In genomic region chr11:65366677-65367370, GRCm38 (mm10) we compare ENCODE assay signal across 9 mouse cellular contexts.
A peak's percentile ranks its signal among the peaks of the same experiment; 100 is the strongest.
DNase-seq lines count a peak whose midpoint lies in the region; ATAC-seq lines count a peak whose summit lies in the region.
"Had no signal": no experiment of that assay in that cellular context is flagged by ENCODE, and none has a peak within 500 bp of the region (broad histone marks: within the 10 kb centered on the region; RNA-seq: fewer than 3 reads in every experiment).

No protein-coding gene starts in this region.

- peak; percentile 68 for DNase-seq in NIH3T3 (ENCODE audit: low read depth)
- peak; percentile 10 for DNase-seq in adrenal gland, postnatal 25 days
- DNase-seq in heart, postnatal 4 days: peak; percentile 57
- DNase-seq in left cerebral cortex, adult 8-10 months (ENCODE audit: low spot score in 2 of 2): no peak
- no peak for DNase-seq in embryo, embryonic 11 days
- DNase-seq in spleen, adult 18-20 months: no peak
- DNase-seq: cerebellum, adult 2 months had no signal

- peak; percentile 53 for ATAC-seq in lung, embryonic 16.5 days (ENCODE audit: low read depth)

- peaks cover 14% of the 10 kb centered on the region for H3K4me1 ChIP-seq in lung, embryonic 16.5 days (replicated peaks; ENCODE audit: control insufficient read depth, insufficient read depth, low read length)

- no peak overlapping the region for H3K9ac ChIP-seq in lung, embryonic 16.5 days (ENCODE audit: low read length)

- no peaks in the 10 kb centered on the region for H3K36me3 ChIP-seq in lung, embryonic 16.5 days (ENCODE audit: control insufficient read depth, insufficient read depth, low read length)

- no peaks in the 10 kb centered on the region for H3K9me3 ChIP-seq in lung, embryonic 16.5 days (ENCODE audit: control insufficient read depth, low read length)

- WGBS in lung, embryonic 16.5 days: 43% methylated on average over 8 of the region's 8 CpGs

- no peaks in the 10 kb centered on the region for H3K27me3 ChIP-seq in lung, embryonic 16.5 days (ENCODE audit: control insufficient read depth, insufficient read depth, low read depth, low read length)

- H3K4me2 ChIP-seq in lung, embryonic 16.5 days (ENCODE audit: low read depth, low read length): no peak overlapping the region

- peak overlapping the region; percentile 48; the same call in 1 of the 2 replicates for H3K27ac ChIP-seq in lung, embryonic 16.5 days (ENCODE audit: low read length)
- H3K27ac ChIP-seq: layer of hippocampus, adult 2 months had no signal

- H3K4me3 ChIP-seq in lung, embryonic 16.5 days (ENCODE audit: low read length): no peak overlapping the region
- H3K4me3 ChIP-seq: layer of hippocampus, adult 2 months had no signal

Comparison
In these comparisons a context has a peak if more than half of its experiments do, and no peak if none do; other contexts are left out.
1. DNase-seq: peak in NIH3T3 (single experiment), adrenal gland, postnatal 25 days (single experiment) and heart, postnatal 4 days (single experiment); none in left cerebral cortex, adult 8-10 months (0 of 2), embryo, embryonic 11 days (single experiment) and spleen, adult 18-20 months (0 of 2).